Mouse (Mus musculus) E14TG2a.4 (cell line): Measurements from ENCODE around the gene Cxcr5.

Experiments
- CTCF ChIP-seq: conservative IDR thresholded peaks from 2 replicates; pipeline ENCODE4 v1.5.1; 2014; ENCODE audit warnings: low read length
- NANOG ChIP-seq: IDR thresholded peaks from 2 replicates; pipeline ENCODE4 v1.6.1; 2014; ENCODE audit warnings: borderline replicate concordance, low read length, mixed read lengths

DNA sequence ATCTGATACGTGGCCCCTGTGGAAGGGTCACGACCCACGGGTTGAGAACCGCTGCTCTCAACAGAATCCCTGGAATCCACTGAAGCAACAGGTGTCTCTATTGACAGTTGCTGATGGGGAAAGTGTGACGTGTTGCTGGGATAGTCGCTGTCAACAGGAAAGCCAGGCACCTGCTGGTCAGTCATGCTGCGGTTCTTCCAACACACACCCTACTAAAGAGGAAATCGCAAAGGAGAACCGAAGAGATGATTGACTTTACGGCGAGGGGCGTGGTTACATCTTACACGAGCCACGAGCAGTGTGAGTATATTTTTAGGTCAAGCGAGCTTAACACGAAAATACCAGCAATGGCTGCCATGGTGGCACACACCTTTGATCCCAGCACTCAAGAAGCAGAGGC, 20.7 kb upstream of the Cxcr5 start:
- TF ChIP-seq CTCF (no peak), NANOG (no peak)
